Comparison of ENCODE assay signal across 9 mouse cellular contexts in the genomic region with DNA sequence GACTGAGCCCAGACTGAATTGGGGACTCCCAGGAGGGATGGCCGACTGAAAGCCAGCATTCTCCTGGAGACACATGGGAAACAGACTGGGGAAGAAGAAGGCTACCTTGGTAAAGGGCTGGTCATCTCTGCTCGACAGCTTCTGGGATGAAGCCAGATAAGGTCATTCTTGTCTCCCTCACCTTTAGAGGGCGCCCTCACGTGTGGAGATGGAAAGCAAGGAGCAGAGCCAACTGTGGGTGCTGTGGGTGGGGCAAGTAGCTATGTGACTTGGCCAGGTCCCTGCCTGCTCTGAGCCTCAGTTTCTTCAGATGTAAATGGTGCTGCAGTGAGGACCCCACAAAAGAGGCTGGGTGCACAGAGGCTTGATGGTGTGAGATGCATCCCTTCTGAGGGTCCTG. TPM values are rescaled to one million over a fixed set of nuclear protein-coding genes. Genes with fewer than 3 reads are reported as not detected.
A peak's percentile ranks its signal among the peaks of the same experiment; 100 is the strongest.
DNase-seq lines count a peak whose midpoint lies in the region; ATAC-seq lines count a peak whose summit lies in the region.
"Had no signal": no experiment of that assay in that cellular context is flagged by ENCODE, and none has a peak within 500 bp of the region (broad histone marks: within the 10 kb centered on the region; RNA-seq: fewer than 3 reads in every experiment).

No protein-coding gene starts in this region.

- ATAC-seq in megakaryocyte progenitor cell, adult 5-6 weeks (replicated peaks; ENCODE audit: poor library complexity): peak; percentile 54

- peak; percentile 31 for DNase-seq in gastrocnemius, postnatal 10 days
- DNase-seq in gastrocnemius, postnatal 4 days (ENCODE audit: low spot score in 2 of 2): no peak
- DNase-seq in lung, postnatal 25 days (ENCODE audit: low spot score): peak; percentile 1
- DNase-seq in lung, adult 18-20 months: no peak
- DNase-seq in MN1 (ENCODE audit: low spot score): peak; percentile 17
- no peak for DNase-seq in left cerebral cortex, adult 11 months (ENCODE audit: low spot score)
- no peak for DNase-seq in spleen, postnatal 36 days (ENCODE audit: low spot score in 2 of 2)
- DNase-seq: retina, postnatal 1 day had no signal

RNA-seq across cellular contexts. Expression of gene Crhr2, which starts 42.2 kb away (rescaled TPM):
- 1 to 10 TPM; 3.4 to 4.8 TPM for total RNA-seq in gastrocnemius, postnatal 10 days (2021)
- total RNA-seq in gastrocnemius, postnatal 4 days (2021): 1 to 10 TPM; 3.5 to 4.1 TPM
- total RNA-seq in megakaryocyte progenitor cell, adult 5-6 weeks (2015): not detected in 2 replicates
- not detected in 2 replicates for total RNA-seq in megakaryocyte progenitor cell, adult 5-6 weeks (2017)

RNA-seq across cellular contexts. Expression of gene Gars, which starts 52.8 kb away (rescaled TPM):
- total RNA-seq in gastrocnemius, postnatal 10 days (2021): 10 to 100 TPM; 66.8 to 72.7 TPM
- total RNA-seq in gastrocnemius, postnatal 4 days (2021): 10 to 100 TPM; 87.6 to 90.8 TPM
- 56.7 and 57.1 TPM in 2 replicates for total RNA-seq in megakaryocyte progenitor cell, adult 5-6 weeks (2015)
- total RNA-seq in megakaryocyte progenitor cell, adult 5-6 weeks (2017): 118 and 130 TPM in 2 replicates

Comparison
In these comparisons a context has a peak if more than half of its experiments do, and no peak if none do; other contexts are left out.
1. DNase-seq: peak in gastrocnemius, postnatal 10 days (single experiment), lung, postnatal 25 days (single experiment) and MN1 (single experiment); none in gastrocnemius, postnatal 4 days (0 of 2), lung, adult 18-20 months (0 of 2), left cerebral cortex, adult 11 months (single experiment) and spleen, postnatal 36 days (0 of 2).
2. RNA of gene Crhr2, which starts 42.2 kb away (total RNA-seq): 3.4 to 4.8 TPM in gastrocnemius, postnatal 10 days and 3.5 to 4.1 TPM in gastrocnemius, postnatal 4 days; not detected in megakaryocyte progenitor cell, adult 5-6 weeks; every median in the first group is over 4 times any median in the second.